Mouse (Mus musculus) c-Kit-negative CD71-positive TER-119-positive erythroid progenitor cells, embryonic 14.5 days (primary cell): Measurements from ENCODE around the gene Aldh3a1.

Experiments used
- DNase-seq: peaks from one replicate; pipeline ENCODE4 v3.0.0-alpha.2; 2013; ENCODE audit warnings: low read depth, low spot score

Gene Aldh3a1

DNA sequence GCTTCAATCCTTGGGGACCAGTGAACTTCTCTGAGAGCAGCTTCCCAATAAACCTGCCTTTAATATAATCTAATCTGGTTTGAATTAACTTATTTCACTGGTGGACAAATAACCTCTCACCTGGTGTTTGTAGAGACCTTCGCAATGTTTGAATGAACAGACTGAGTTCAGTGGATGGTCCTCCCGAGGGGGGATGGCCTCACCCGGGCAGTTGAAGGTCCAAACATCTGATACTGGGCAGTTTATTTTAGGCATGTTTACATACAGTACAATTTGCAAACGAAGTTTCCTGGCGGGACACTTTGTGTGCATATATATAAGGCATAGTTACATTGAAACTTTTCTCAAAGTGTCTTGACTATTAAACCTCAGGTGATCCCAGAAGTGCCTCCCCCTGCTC, 26.8 kb downstream of the Aldh3a1 start:
- no peak for DNase-seq

DNA sequence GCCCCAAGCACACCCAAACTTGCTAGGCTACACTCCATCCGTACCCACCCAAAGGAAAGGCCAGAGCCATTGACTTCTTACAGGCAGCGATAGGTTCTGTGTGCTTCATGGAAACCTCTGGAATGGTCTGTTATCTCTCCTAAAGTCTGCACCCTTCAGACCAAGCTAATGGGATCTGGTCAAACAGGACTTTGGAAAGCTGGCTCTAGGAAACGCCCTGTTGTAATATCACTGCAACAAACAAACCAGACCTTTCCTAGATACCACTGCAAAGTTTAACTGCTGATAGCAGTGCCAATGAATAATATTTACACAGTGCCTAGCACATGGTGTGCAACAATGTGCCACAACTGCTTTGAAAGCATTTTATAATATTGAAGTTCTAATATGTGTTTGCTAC, 28.7 kb downstream of the Aldh3a1 start:
- no peak for DNase-seq

DNA sequence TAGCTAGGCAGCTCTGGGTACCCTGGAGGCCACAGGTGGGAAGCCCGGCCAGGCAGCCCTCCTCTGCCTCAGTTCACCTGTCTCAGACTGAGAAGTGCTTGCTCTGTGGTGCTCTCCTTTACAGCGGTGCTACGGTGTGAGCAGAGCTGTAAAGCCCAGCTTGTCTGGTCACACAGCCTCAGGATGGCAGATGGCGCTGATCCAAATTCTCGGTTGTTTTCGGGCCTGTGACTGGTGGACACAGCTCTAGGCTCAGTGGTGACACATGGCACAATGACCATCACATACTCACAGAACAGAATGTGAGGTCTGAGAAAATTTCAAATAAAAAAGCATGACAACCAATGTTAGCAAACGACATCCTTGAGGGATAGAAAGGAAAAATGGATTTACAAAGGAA, 37.1 kb downstream of the Aldh3a1 start:
- no peak for DNase-seq

DNA sequence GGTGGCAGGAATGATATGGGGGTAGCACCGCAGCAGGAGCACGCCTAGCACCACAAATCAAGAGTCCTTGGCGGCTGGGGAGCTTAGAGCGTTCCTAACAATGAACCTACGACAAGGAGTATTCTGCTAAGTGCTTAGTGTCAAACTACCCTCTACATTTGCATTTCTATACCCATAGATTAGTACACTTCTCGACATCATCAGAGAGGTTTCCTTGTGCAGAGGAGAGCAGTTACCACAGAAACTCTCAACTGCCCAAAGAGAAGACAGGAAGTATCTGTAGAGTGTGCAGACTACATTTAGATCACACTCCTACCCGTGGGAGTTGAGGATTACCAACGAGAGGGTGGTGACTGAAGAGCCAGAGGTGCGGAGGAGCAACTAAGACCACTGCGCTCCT, 44.4 kb downstream of the Aldh3a1 start:
- no peak for DNase-seq

DNA sequence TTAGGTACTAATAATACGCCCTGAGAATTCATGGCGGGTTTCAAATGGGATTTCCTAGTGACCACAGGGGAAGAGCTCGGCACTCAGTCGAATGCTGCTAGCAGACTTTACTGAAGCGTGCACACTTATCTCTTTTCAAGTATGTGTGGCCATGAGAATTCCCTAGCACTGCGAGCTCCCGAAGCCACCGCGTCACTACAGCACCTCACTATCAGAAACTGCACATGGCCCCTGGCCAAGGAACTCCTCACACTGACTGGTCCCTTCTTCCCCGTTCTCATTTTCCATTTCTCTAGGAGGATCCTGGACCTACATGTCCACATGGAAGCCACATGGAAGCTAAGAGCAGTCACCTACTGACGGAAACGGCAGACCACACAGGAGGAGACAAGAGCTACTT, 45.5 kb downstream of the Aldh3a1 start:
- no peak for DNase-seq

DNA sequence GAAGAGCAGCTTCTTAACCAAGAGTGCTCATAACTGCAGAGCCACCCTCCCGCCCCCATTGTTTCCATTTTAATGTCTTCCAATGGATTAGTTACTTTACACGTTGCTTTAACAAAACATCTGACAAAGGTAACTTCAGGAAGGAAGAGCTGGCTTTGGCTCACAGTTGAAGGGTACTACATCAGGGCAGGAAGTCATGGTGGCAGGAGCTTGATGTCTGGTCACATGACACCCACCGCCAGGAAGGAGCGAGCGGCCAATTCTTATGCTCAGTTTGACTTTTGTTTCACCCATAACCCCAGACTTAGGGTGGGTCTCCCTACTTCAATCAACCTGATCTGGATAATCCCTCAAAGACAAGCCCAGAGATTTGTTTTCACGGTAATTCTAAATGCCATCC, 51.8 kb downstream of the Aldh3a1 start:
- no peak for DNase-seq

DNA sequence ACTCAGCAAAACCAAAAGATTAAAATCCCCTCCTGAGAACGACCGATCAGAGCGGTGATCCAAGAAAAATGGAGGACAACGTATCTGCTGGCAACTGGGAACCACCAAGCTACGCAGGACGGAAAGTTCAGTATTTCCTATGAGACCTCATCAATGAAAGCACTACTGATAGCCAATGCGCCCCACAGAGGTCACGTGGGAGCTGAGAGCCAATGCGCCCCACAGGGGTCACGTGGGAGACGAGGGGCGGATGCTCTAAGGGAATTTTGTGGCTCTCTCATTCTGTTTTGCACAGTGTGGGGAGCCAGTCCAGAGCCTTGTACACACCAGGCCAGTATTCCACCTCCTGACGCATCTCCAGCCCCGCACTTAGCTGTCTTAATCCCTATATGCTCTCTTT, 55.2 kb downstream of the Aldh3a1 start:
- no peak for DNase-seq

DNA sequence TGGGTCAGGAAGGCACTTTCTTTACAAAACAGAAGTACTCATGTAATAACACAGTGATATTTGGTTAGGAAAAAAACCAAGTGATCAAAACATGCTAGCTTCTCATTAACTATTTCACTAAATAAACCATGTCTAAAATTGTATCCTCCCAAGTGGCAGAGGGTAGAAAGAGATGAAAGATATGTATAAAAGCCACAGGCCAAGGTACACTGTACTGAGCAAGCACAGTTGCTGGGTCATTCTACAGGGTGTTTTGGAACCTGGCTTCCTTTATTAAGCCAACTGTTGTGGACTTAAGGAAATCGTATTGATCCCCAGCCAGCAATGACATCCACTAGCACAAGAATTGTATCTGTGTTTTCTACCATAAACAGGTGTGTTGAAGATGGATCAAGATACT, 56.5 kb downstream of the Aldh3a1 start:
- no peak for DNase-seq

DNA sequence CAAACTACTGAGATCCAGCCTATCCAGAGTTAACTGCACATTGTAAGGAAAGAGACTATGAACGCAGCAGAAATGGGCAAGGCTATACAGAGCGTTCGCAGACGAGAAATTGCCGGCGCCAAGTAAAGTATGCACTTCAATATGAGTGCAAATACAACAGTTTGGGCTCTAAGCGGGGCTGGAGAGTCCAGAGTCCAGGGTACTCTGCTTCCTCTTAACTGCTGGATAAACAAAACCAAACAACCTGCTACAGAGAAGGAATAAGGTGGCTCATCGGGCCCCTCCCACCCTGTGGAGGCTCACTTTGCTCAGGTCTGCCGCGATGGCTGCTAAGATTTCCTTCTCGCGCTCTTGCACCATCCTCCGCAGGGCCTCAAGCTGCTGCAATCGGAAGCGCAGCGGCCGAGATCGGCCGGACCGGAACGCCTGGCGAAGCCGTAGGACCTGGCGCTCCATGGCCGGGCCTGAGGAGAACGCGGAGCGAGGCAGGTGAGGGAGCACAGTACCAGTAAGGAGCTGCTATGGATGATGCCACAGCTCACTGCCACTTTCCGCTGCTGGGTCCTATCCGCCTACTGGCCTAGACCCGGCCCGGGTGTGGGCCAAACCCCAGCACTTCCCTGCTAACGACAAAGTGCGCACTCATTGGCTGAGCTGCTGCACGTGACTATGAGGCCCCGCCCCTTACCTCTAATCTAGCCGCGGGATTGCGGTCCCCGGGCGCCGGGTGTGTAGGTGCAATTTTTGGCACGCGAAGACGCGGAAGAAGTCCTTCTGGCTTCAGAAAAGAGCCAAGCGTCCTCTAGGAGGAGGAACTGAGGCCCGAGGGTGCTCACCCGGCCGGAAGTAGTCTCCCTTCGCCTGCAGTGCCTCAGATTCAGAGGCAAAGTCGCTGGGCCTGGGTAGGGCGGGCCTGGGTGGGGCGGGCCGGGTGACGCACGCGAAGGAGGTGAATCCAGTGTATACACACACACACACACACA, 59.5 kb downstream of the Aldh3a1 start, which contains the start of gene Aldh3a2:
Gene Aldh3a2 (minus strand): TSS at position 914 of the 983 bp plus-strand sequence.
- DNase-seq = peak; percentile 88
